Mouse (Mus musculus): ENCODE data around the gene Gm10972. TPM values are rescaled to one million over a fixed set of nuclear protein-coding genes. Genes with fewer than 3 reads are reported as not detected.

Gene Gm10972
- not detected for polyA plus RNA-seq (2017; shearing (Covaris generic))

DNA sequence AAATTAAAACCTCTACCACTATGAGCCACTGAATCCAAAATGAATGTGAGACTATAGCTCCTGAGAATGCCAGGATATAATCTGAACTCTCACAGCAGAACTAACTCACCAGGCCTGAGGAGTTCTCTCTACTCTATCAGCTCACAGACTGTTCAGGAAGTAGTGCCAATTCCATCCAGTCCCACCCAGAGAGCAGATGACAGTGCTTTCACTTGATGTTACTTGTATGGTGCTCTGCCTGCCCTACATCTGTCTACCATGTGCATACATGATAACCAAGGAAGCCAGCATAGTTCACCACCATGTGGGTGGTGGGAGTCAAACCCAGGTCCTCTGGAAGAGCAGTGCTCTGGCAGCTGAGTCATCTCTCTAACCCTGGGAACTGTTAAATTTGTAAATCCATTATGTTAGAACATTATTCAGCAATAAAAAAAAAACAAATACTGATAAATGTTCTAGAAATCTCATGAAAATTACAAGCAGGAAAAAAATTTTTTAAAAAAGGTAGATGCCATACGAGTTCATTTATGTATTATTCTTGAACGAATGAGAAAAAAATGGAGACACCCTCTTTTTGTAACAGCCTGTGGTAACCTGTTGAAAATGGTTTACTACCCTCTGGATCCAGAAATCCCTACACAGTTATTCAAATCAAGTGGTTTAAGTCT, at the start of gene Gm10972:
Gene Gm10972 (plus strand): TSS at position 618 of the 668 bp plus-strand sequence.

DNA sequence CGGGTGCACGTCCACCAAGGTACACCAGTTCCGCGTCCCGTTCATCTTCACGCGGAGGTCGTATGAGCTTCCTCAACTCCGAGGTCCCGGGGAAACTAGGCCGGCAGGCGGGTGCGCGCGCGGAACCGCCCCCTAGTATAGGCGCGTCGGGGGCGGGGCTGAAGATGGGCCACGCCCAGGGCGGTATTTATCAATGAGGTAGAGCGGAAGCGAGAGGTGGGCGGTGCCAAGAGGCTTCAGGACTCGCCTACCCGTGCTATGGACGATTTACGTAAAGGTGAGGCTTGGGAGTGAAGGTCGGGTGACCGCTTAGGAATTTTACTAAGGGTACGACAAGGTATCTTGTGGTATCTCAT, 15.8 kb downstream of the Gm10972 start, which contains the start of gene Tuft1:
Gene Tuft1 (minus strand): TSS at position 133 of the 356 bp plus-strand sequence.

Other genes with a start within 250 kb of the Gm10972 start
- gene Lingo4, start 244.6 kb upstream of the Gm10972 start, polyA plus RNA-seq (2017; shearing (Covaris generic)): 0.13 TPM
- 9.8 TPM for gene Tdrkh, start 229.8 kb upstream of the Gm10972 start, polyA plus RNA-seq (2017; shearing (Covaris generic))
- gene Mrpl9, start 199.8 kb upstream of the Gm10972 start, polyA plus RNA-seq (2017; shearing (Covaris generic)): 69.6 TPM
- gene Oaz3, start 199.2 kb upstream of the Gm10972 start, polyA plus RNA-seq (2017; shearing (Covaris generic)): 0.98 TPM
- 2.5 TPM for gene Celf3, start 164.8 kb upstream of the Gm10972 start, polyA plus RNA-seq (2017; shearing (Covaris generic))
- gene Riiad1, start 162.8 kb upstream of the Gm10972 start, polyA plus RNA-seq (2017; shearing (Covaris generic)): not detected
- 14.7 TPM for gene Snx27, start 60.4 kb upstream of the Gm10972 start, polyA plus RNA-seq (2017; shearing (Covaris generic))
- 3.8 TPM for gene Tuft1, start 15.8 kb downstream of the Gm10972 start, polyA plus RNA-seq (2017; shearing (Covaris generic))
- gene Selenbp2, start 50.4 kb downstream of the Gm10972 start, polyA plus RNA-seq (2017; shearing (Covaris generic)): not detected
- gene Cgn, start 143.4 kb downstream of the Gm10972 start, polyA plus RNA-seq (2017; shearing (Covaris generic)): not detected
- 20.4 TPM for gene Pogz, start 194.5 kb downstream of the Gm10972 start, polyA plus RNA-seq (2017; shearing (Covaris generic))
- gene Psmb4, start 243.8 kb downstream of the Gm10972 start, polyA plus RNA-seq (2017; shearing (Covaris generic)): 348 TPM